Mouse (Mus musculus) adipose tissue, adult 10 weeks (tissue): ENCODE data around the gene Fam169b. TPM values are rescaled to one million over a fixed set of nuclear protein-coding genes. Genes with fewer than 3 reads are reported as not detected.

Experiments used
- polyA plus RNA-seq: library from polyadenylated mRNA; stranded (reverse); fragments of 350-450 nt; fragmentation: Illumina TruSeq; extraction: RNeasy Lipid Tissue Mini Kit (QIAGEN cat#74804); gene quantifications from one replicate; pipeline ENCODE4 v1.2.3, GENCODE M21; 2014; ENCODE audit warnings: low read depth, low replicate concordance

Gene Fam169b
- 1.6 TPM for polyA plus RNA-seq

DNA sequence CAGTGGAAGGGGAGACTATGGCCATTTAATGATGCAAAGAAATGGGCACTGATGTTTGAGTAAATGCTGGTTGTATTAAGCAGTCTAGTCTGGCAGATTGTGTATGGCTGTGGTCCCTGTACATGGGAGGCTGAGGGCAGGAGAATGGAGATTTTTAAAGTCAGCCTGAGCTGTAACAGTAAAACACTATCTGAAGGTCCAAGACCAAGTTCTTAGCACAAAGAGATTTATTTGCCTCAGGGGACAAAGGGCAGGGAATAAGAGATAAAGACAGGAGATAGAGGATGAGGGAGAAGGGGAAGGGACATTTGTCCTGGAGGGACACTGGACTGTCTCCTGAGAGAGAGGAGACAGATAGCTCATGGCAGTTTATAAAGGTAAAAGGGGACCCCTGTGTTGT is at the start of gene Fam169b:
Fam169b (plus strand) TSS at position 325 of the 400 bp plus-strand sequence.

DNA sequence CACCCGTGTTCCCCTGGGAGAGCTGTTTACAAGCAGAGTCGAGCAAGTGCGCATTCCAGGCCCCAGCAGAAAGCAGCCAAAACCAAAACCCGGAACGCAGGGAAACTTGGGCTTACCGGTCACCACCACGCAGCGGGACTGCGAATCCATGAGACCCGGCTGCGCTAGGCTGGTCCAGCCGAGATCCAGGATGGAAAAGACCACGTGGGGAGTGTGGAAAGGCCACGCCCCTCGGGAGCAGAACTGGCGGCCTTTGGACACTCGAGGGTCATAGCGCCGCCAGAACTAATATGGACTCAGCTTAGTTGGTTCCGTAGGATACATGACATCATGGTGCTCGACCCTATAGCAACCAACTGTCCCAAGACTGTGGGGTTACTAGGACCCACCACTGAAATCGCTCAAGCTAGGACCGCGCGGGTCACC is 9.6 kb upstream of the Fam169b start, which contains the start of gene Pgpep1l:
Pgpep1l (minus strand) TSS at position 206 of the 426 bp plus-strand sequence.

Other genes starting within 250 kb of the Fam169b start
- 0.87 TPM for gene Pgpep1l, start 9.6 kb upstream of the Fam169b start, polyA plus RNA-seq